Mouse (Mus musculus): ENCODE measurements around the gene Glb1l. TPM values are rescaled to one million over a fixed set of nuclear protein-coding genes. Genes with fewer than 3 reads are reported as not detected.
"Not testable (repeated sequence)": the region's sequence is repeated elsewhere in the genome, so short reads cannot be mapped to it uniquely, and the experiment has no call there.

Gene Glb1l
- polyA plus RNA-seq, 1 experiment from 2014 or later: 22.0 TPM

DNA sequence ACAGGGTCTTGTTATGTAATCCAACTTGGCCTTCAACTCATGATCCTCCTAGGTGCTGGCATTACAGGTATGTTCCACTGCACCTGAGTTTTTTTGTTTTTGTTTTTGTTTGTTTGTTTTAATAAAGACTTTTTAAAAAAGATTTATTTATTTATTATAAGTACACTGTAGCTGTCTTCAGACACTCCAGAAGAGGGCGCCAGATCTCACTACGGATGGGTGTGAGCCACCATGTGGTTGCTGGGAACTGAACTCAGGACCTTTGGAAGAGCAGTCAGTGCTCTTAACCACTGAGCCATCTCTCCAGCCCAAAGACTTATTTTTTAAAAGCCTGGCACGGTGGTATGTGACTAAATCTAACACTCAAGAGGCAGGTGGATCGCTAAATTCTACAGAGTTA is 21.9 kb upstream of the Glb1l start:
- 69% methylated on average over 4 of the region's 4 CpGs for WGBS
- H3K9me3 ChIP-seq (ENCODE audit: control insufficient read depth, low read length); ATAC-seq; H3K36me3 ChIP-seq (ENCODE audit: control insufficient read depth, insufficient read depth); H3K27me3 ChIP-seq (replicated peaks; ENCODE audit: control insufficient read depth, insufficient read depth, low read length); H3K4me3 ChIP-seq (replicated peaks; ENCODE audit: low read length); H3K9ac ChIP-seq (replicated peaks; ENCODE audit: low read depth, low read length); H3K27ac ChIP-seq (ENCODE audit: low read length); H3K4me2 ChIP-seq (ENCODE audit: low read length): not testable (repeated sequence)
- H3K4me1 ChIP-seq (replicated peaks; ENCODE audit: control insufficient read depth, insufficient read depth, low read length): peaks cover 18% of the 10 kb centered on the region

DNA sequence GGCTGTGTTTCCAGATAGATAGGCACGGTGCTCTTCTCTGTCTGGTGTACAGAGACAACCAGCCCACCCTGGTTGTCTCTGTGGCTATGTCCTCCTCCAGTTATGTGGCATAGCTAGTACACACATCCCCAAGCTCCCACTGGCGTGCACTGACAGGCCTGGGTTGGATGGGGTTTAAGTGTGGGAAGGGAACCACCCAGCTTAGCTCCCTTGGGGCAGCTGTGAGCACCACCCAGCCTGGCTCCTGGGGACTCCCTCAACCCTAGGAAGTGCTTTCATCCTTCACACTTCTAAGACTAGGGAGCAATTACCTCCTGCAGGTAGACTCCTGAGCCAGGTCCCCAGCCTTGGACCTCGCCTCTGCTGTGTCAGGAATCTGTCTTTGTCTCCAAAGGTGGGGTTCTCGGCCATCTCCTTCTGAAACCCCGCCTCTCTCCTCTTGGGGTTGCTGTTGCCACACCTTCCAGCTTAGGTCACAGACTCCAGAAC is 21.1 kb upstream of the Glb1l start, which contains the start of gene A630095N17Rik:
TSS of gene A630095N17Rik (minus strand) at position 439 of the 489 bp plus-strand sequence.
- Histone ChIP-seq H3K9me3 (ENCODE audit: control insufficient read depth, low read length) (no peaks in the 10 kb centered on the region), H3K4me1 (replicated peaks; ENCODE audit: control insufficient read depth, insufficient read depth, low read length) (peaks cover 11% of the 10 kb centered on the region), H3K27me3 (replicated peaks; ENCODE audit: control insufficient read depth, insufficient read depth, low read length) (no peaks in the 10 kb centered on the region), H3K27ac (ENCODE audit: low read length) (no peak within 1 kb of the TSS), H3K36me3 (ENCODE audit: control insufficient read depth, insufficient read depth) (no peaks in the 10 kb centered on the region), H3K9ac (replicated peaks; ENCODE audit: low read depth, low read length) (no peak within 1 kb of the TSS), H3K4me3 (replicated peaks; ENCODE audit: low read length) (no peak within 1 kb of the TSS), H3K4me2 (ENCODE audit: low read length) (no peak within 1 kb of the TSS)
- no peak for ATAC-seq
- 72% methylated on average over 5 of the region's 5 CpGs for WGBS

DNA sequence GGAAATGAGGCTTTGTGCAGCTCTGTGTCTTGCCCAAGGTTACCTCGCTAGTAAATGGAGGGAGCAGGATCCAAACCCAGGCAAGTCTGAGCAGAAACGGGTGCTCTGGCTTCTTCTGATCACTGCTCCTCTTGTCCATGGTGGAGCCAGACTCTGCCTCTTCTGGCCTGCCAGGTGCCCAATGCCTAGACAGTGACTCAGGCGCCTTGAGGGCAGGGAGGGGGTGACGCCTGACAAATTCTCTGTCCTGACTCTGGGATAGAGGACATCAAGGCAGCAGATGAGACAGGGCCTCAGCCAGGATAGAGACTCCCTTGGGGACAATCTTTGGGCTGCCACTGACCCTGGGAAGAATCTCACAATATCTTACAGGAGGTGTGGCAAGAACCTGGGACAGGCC is 20.6 kb upstream of the Glb1l start:
- 81% methylated on average over 4 of the region's 4 CpGs for WGBS
- Histone ChIP-seq H3K9me3 (ENCODE audit: control insufficient read depth, low read length) (no peaks in the 10 kb centered on the region), H3K36me3 (ENCODE audit: control insufficient read depth, insufficient read depth) (no peaks in the 10 kb centered on the region), H3K4me2 (ENCODE audit: low read length) (no peak overlapping the region), H3K27ac (ENCODE audit: low read length) (no peak overlapping the region), H3K4me3 (replicated peaks; ENCODE audit: low read length) (no peak overlapping the region), H3K27me3 (replicated peaks; ENCODE audit: control insufficient read depth, insufficient read depth, low read length) (no peaks in the 10 kb centered on the region), H3K4me1 (replicated peaks; ENCODE audit: control insufficient read depth, insufficient read depth, low read length) (peaks cover 10% of the 10 kb centered on the region), H3K9ac (replicated peaks; ENCODE audit: low read depth, low read length) (no peak overlapping the region)
- no peak for ATAC-seq

DNA sequence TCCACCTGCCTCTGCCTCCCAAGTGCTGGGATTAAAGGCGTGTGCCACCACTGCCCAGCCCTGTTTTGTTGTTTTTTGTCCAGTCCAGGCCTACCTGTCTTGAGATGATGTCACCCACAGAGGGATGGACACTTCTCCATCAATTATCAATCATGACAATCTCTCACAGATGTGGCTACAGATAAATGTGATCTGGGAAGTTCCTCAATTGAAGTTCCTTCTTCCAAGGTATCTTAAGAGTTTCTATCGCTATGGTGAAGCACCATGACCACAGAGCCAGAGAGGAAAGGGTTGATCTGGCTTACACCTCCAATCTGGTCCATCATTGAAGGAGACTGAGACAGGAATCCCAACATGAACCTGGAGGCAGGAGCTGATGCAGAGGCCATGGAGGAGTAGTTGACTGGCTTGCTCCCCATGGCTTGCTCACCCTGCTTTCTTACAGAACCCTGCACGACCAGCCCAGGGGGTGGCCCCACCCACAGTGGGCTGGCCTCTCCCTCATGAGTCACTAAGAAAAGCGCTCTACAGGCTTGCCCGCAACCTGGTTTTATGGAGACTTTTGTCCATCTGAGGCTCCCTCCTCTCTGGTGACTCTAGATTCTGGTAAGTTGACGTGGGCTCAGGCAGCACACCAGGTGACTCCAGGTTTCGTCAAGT is 19.9 kb upstream of the Glb1l start:
- H3K9ac ChIP-seq (replicated peaks; ENCODE audit: low read depth, low read length): no peak overlapping the region
- no peak for ATAC-seq
- 76% methylated on average over 7 of the region's 7 CpGs for WGBS

DNA sequence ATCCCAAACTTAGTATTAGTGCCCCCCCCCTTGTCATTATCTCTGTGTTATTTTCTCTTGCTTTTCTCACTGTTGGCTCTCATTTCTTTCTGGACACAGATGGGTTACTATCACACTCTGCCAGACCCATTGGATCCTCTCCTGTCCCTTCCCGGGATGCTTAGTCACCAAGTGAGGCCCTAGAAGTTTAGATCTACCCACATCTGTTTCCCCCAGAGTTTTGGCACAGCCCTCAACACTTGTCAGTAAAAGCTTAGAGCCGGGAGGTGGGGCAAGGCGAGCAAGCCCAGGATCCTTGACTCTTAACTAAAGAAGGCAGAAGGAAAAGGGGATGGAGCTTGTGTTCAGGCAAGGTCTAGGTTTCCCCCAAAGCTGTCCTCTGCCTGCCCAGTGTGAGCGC is 18.5 kb upstream of the Glb1l start:
- Histone ChIP-seq H3K9me3 (ENCODE audit: control insufficient read depth, low read length) (no peaks in the 10 kb centered on the region), H3K27me3 (replicated peaks; ENCODE audit: control insufficient read depth, insufficient read depth, low read length) (no peaks in the 10 kb centered on the region), H3K27ac (ENCODE audit: low read length) (no peak overlapping the region), H3K9ac (replicated peaks; ENCODE audit: low read depth, low read length) (no peak overlapping the region), H3K4me1 (replicated peaks; ENCODE audit: control insufficient read depth, insufficient read depth, low read length) (no peaks in the 10 kb centered on the region), H3K4me2 (ENCODE audit: low read length) (no peak overlapping the region), H3K36me3 (ENCODE audit: control insufficient read depth, insufficient read depth) (no peaks in the 10 kb centered on the region), H3K4me3 (replicated peaks; ENCODE audit: low read length) (no peak overlapping the region)
- WGBS: 71% methylated on average over 4 of the region's 4 CpGs
- no peak for ATAC-seq

More for the DNA sequence above, 19.9 kb upstream of the Glb1l start:
- Histone ChIP-seq H3K27ac (ENCODE audit: low read length) (no peak overlapping the region), H3K4me2 (ENCODE audit: low read length) (no peak overlapping the region), H3K36me3 (ENCODE audit: control insufficient read depth, insufficient read depth) (no peaks in the 10 kb centered on the region), H3K4me3 (replicated peaks; ENCODE audit: low read length) (no peak overlapping the region), H3K4me1 (replicated peaks; ENCODE audit: control insufficient read depth, insufficient read depth, low read length) (peaks cover 6% of the 10 kb centered on the region), H3K27me3 (replicated peaks; ENCODE audit: control insufficient read depth, insufficient read depth, low read length) (no peaks in the 10 kb centered on the region), H3K9me3 (ENCODE audit: control insufficient read depth, low read length) (no peaks in the 10 kb centered on the region)

DNA sequence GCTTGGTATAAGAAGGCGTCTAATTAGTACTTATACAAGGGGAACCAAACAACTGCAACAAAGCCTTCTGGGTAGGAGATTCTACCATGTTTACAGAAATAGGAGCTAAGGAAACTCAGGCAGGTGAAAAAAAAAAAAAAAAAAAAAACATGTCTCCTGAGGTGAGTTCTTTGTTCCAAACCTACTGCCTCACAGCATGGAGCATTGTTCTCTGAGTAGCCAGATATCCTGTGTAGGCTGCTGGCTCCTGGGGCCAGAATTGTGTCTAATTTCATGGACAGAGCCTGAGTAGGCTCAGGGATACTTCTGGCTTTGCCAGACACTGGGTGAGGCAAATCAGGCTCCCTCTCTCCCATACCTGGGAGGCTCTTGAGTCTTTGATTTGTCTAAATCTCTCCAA is 17.0 kb upstream of the Glb1l start:
- Histone ChIP-seq H3K9ac (replicated peaks; ENCODE audit: low read depth, low read length) (no peak overlapping the region), H3K27ac (ENCODE audit: low read length) (no peak overlapping the region), H3K27me3 (replicated peaks; ENCODE audit: control insufficient read depth, insufficient read depth, low read length) (0 out of 2 replicates have a peak, but pooled peaks cover 2% of the 10 kb centered on the region), H3K36me3 (ENCODE audit: control insufficient read depth, insufficient read depth) (no peaks in the 10 kb centered on the region), H3K4me1 (replicated peaks; ENCODE audit: control insufficient read depth, insufficient read depth, low read length) (no peaks in the 10 kb centered on the region), H3K9me3 (ENCODE audit: control insufficient read depth, low read length) (no peaks in the 10 kb centered on the region), H3K4me3 (replicated peaks; ENCODE audit: low read length) (no peak overlapping the region), H3K4me2 (ENCODE audit: low read length) (no peak overlapping the region)
- no peak for ATAC-seq
- WGBS: 74% methylated on average over 1 of the region's 1 CpGs

DNA sequence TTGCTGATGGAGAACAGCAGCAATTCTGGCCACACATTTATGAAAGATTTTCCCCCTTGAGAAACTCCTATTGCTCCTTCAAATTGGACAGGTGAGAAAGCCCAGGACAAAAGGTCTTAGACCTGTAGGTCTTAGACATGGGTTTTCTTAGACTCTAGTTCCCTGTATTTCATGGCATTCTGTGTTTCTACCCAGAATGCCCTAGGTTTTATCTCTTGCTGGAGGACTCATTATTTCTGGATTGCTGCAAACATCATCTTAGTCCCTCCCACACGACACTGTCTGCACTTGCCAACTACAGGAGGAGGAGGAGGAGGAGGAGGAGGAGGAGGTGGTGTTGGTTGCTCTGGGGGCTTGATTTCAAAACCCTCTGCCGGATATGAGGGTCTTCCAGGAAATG is 15.5 kb upstream of the Glb1l start:
- no peaks in the 10 kb centered on the region for H3K36me3 ChIP-seq (ENCODE audit: control insufficient read depth, insufficient read depth)
- H3K9ac ChIP-seq (replicated peaks; ENCODE audit: low read depth, low read length): no peak overlapping the region
- H3K27me3 ChIP-seq (replicated peaks; ENCODE audit: control insufficient read depth, insufficient read depth, low read length): peaks cover 8% of the 10 kb centered on the region
- ATAC-seq: no peak
- H3K9me3 ChIP-seq (ENCODE audit: control insufficient read depth, low read length): no peaks in the 10 kb centered on the region
- H3K4me2 ChIP-seq (ENCODE audit: low read length): no peak overlapping the region
- no peak overlapping the region for H3K27ac ChIP-seq (ENCODE audit: low read length)
- no peak overlapping the region for H3K4me3 ChIP-seq (replicated peaks; ENCODE audit: low read length)
- H3K4me1 ChIP-seq (replicated peaks; ENCODE audit: control insufficient read depth, insufficient read depth, low read length): no peaks in the 10 kb centered on the region
- WGBS: 65% methylated on average over 2 of the region's 2 CpGs

DNA sequence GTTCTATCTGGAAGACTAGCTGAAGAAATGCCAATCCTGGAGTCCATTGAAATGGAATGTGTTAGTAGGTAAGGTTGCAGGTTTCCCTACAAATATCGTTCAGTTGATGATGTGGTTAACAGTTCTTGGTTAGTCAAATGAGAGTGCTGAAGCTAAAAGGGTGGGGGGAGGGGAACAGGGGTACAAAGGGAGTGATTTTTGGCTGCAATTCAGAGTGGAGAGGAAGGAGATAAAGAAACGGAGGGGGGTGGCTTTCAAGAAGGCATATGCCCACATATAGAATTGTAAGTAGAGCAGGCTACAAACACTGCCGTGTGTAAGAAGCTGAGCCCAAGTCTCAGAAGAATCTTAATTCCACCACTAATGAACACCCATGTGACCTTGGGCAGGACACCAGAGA is 14.9 kb upstream of the Glb1l start:
- Histone ChIP-seq H3K27me3 (replicated peaks; ENCODE audit: control insufficient read depth, insufficient read depth, low read length) (peaks cover 14% of the 10 kb centered on the region), H3K4me1 (replicated peaks; ENCODE audit: control insufficient read depth, insufficient read depth, low read length) (no peaks in the 10 kb centered on the region), H3K36me3 (ENCODE audit: control insufficient read depth, insufficient read depth) (no peaks in the 10 kb centered on the region), H3K4me3 (replicated peaks; ENCODE audit: low read length) (no peak overlapping the region), H3K9me3 (ENCODE audit: control insufficient read depth, low read length) (no peaks in the 10 kb centered on the region), H3K9ac (replicated peaks; ENCODE audit: low read depth, low read length) (no peak overlapping the region), H3K27ac (ENCODE audit: low read length) (no peak overlapping the region), H3K4me2 (ENCODE audit: low read length) (no peak overlapping the region)
- ATAC-seq: no peak
- WGBS: 49% methylated on average over 3 of the region's 3 CpGs

DNA sequence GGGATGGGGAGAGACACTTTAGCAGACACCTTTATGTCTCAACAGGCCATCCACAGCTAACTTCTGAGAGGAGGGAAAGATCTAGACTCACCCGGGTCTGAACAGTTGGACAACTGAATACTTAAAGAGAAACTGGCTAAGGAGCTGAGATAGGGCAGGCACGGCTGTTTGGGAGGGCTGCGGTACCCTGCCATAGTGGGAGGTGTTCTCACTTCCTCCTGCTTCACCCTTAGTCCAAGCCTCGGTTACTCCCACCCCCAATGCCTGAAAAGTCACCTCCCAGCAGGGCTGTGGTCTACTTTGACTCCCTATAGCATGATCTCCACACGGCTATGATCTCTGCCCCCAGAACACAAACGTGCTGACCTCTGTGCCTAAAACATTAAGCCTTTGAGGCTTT is 12.9 kb upstream of the Glb1l start:
- WGBS: 70% methylated on average over 6 of the region's 6 CpGs

DNA sequence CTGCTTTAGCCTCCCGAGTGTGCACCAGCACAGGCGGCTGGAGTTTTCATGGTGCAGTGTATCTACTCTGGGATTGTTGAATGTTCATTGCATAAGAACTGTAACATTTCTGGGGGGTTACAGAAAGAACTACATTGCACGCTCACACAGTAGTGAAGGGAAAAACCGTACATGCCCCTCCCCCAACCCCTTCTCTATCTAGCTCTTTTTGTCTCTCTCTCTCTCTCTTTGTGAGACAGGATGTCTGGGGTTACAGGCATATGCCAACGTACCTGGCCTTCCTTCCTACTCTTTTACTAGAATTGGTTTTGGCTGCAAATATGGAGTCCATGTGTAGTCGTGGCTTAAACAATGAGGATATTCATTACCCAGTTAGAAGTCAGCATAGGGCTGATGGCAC is 12.3 kb upstream of the Glb1l start:
- no peak overlapping the region for H3K4me3 ChIP-seq (replicated peaks; ENCODE audit: low read length)
- no peaks in the 10 kb centered on the region for H3K9me3 ChIP-seq (ENCODE audit: control insufficient read depth, low read length)
- no peak for ATAC-seq
- no peak overlapping the region for H3K9ac ChIP-seq (replicated peaks; ENCODE audit: low read depth, low read length)
- H3K4me2 ChIP-seq (ENCODE audit: low read length): no peak overlapping the region
- no peak overlapping the region for H3K27ac ChIP-seq (ENCODE audit: low read length)
- H3K36me3 ChIP-seq (ENCODE audit: control insufficient read depth, insufficient read depth): no peaks in the 10 kb centered on the region
- H3K27me3 ChIP-seq (replicated peaks; ENCODE audit: control insufficient read depth, insufficient read depth, low read length): peaks cover 32% of the 10 kb centered on the region
- 81% methylated on average over 6 of the region's 6 CpGs for WGBS
- H3K4me1 ChIP-seq (replicated peaks; ENCODE audit: control insufficient read depth, insufficient read depth, low read length): peaks cover 17% of the 10 kb centered on the region

More for the DNA sequence above, 12.9 kb upstream of the Glb1l start:
- H3K27me3 ChIP-seq (replicated peaks; ENCODE audit: control insufficient read depth, insufficient read depth, low read length): peaks cover 29% of the 10 kb centered on the region
- no peak overlapping the region for H3K27ac ChIP-seq (ENCODE audit: low read length)
- peaks cover 11% of the 10 kb centered on the region for H3K4me1 ChIP-seq (replicated peaks; ENCODE audit: control insufficient read depth, insufficient read depth, low read length)
- no peaks in the 10 kb centered on the region for H3K36me3 ChIP-seq (ENCODE audit: control insufficient read depth, insufficient read depth)
- H3K9me3 ChIP-seq (ENCODE audit: control insufficient read depth, low read length): no peaks in the 10 kb centered on the region
- no peak for ATAC-seq
- H3K9ac ChIP-seq (replicated peaks; ENCODE audit: low read depth, low read length): no peak overlapping the region
- H3K4me3 ChIP-seq (replicated peaks; ENCODE audit: low read length): no peak overlapping the region
- H3K4me2 ChIP-seq (ENCODE audit: low read length): no peak overlapping the region
